Mouse (Mus musculus) stomach, postnatal 0 days (tissue): ENCODE data around the gene Spata48.

Experiments
- CTCF ChIP-seq: IDR thresholded peaks from 2 replicates; pipeline ENCODE4 v1.5.1; 2016; ENCODE audit warnings: antibody characterized with exemption, low read depth, mild to moderate bottlenecking, moderate library complexity
- EP300 ChIP-seq: optimal IDR thresholded peaks from 2 replicates; pipeline ENCODE3; 2016; ENCODE audit warnings: antibody characterized with exemption

DNA sequence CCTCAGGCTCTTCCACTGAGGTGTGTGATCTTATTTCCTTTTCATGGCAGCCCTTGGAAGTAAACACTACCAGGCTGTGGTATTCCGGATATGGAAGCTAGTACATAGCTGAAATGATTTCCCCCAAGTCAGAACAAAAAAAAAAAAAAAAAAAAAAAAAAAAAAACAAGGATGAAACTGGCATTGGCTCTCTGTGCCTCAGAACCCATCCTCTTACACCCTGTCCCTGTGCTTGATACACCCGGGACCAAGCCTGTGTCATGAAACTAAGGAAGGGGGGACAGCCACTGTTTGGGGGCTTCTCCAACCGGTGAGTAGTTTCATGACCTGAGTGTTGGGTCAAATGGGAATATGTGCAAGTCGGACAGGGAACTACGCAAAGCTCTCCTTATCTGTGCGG, 99.2 kb downstream of the Spata48 start:
- TF ChIP-seq CTCF, result no peak
- TF ChIP-seq EP300, result no peak
